Mouse (Mus musculus) mesoderm, embryonic 11.5 days (tissue): ENCODE data around the gene Ccdc77.
"Not testable (repeated sequence)": the region's sequence is repeated elsewhere in the genome, so short reads cannot be mapped to it uniquely, and the experiment has no call there.

Experiments used
- DNase-seq: peaks from one replicate; pipeline ENCODE4 v3.0.0-alpha.2; 2012; ENCODE audit warnings: low read depth, low spot score

The Ccdc77 gene

GRCm38 (mm10) chr6:120309787-120310186 lies 54.4 kb downstream of the Ccdc77 start:
- DNase-seq: no peak

GRCm38 (mm10) chr6:120309338-120309737 lies 54.8 kb downstream of the Ccdc77 start:
- DNase-seq: no peak

GRCm38 (mm10) chr6:120306859-120307594 lies 57.1 kb downstream of the Ccdc77 start:
- no peak for DNase-seq

GRCm38 (mm10) chr6:120302755-120303316 lies 61.3 kb downstream of the Ccdc77 start:
- peak; percentile 24 for DNase-seq

GRCm38 (mm10) chr6:120301137-120301536 lies 63.0 kb downstream of the Ccdc77 start:
- peak; percentile 55 for DNase-seq

- DNase-seq: not testable (repeated sequence)
Measured at GRCm38 (mm10) chr6:120296589-120296988, 67.6 kb downstream of the Ccdc77 start.

GRCm38 (mm10) chr6:120294785-120295133 lies 69.4 kb downstream of the Ccdc77 start:
- no peak for DNase-seq

GRCm38 (mm10) chr6:120294056-120294784 lies 70.0 kb downstream of the Ccdc77 start, which contains the start of the genes D330020A13Rik and B4galnt3:
D330020A13Rik (plus strand) TSS chr6:120294364.
B4galnt3 (minus strand) TSS chr6:120294559.
- DNase-seq: peak; percentile 41

GRCm38 (mm10) chr6:120291396-120292009 lies 72.7 kb downstream of the Ccdc77 start:
- no peak for DNase-seq

GRCm38 (mm10) chr6:120289430-120289829 lies 74.7 kb downstream of the Ccdc77 start:
- DNase-seq: no peak

GRCm38 (mm10) chr6:120288541-120288940 lies 75.6 kb downstream of the Ccdc77 start:
- DNase-seq: no peak

- DNase-seq: no peak
Measured at GRCm38 (mm10) chr6:120287279-120287678, 76.9 kb downstream of the Ccdc77 start.

- no peak for DNase-seq
Measured at GRCm38 (mm10) chr6:120276874-120277449, 87.2 kb downstream of the Ccdc77 start.

GRCm38 (mm10) chr6:120275301-120275700 lies 88.9 kb downstream of the Ccdc77 start:
- DNase-seq: no peak

- no peak for DNase-seq
Measured at GRCm38 (mm10) chr6:120274887-120275286, 89.3 kb downstream of the Ccdc77 start.
